Mouse (Mus musculus): Measurements from ENCODE around the gene Med18.

DNA sequence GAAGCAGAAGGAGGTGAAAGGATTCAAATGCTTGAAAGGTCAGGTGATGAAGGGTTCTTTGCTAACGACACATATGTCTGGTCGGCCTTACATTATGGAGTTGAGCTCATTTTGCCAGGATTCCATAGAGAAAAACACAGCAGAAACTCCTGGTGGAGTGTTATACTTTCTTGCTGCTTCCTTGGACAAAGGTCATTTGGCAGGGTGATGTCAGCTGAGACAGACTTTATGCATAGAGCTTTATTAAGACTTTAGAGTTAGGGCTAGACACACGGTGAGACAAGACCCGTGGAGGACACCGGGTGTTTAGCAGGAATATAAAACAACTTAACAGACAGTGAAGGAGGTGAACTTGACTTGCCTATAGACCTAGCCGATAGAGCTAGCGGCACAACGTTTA, 14.1 kb upstream of the Med18 start:
- TF ChIP-seq CTCF (IDR thresholded peaks at IDR 0.05; ENCODE audit: control insufficient read depth, insufficient read depth, insufficient replicate concordance, low read depth, low read length): no peak
- TF ChIP-seq POLR2A (IDR thresholded peaks at IDR 0.05; ENCODE audit: control insufficient read depth, low read depth, low read length): no peak
